In genomic region chr3:55025502-55025901, GRCm38 (mm10) we compare ENCODE assay signal across 32 mouse cellular contexts. TPM values are rescaled to one million over a fixed set of nuclear protein-coding genes. Genes with fewer than 3 reads are reported as not detected.
DNase-seq lines count a peak whose midpoint lies in the region; ATAC-seq and TF ChIP-seq lines count a peak whose summit lies in the region.
"Had no signal": no experiment of that assay in that cellular context is flagged by ENCODE, and none has a peak within 500 bp of the region (broad histone marks: within the 10 kb centered on the region; RNA-seq: fewer than 3 reads in every experiment).

No protein-coding gene starts in this region.

- no peaks in the 10 kb centered on the region for H3K27me3 ChIP-seq in forebrain, postnatal 0 days (ENCODE audit: insufficient read depth, low read length)
- no peaks in the 10 kb centered on the region for H3K27me3 ChIP-seq in forebrain, embryonic 16.5 days (replicated peaks; ENCODE audit: control insufficient read depth, insufficient read depth, low read length)
- no peaks in the 10 kb centered on the region for H3K27me3 ChIP-seq in hindbrain, postnatal 0 days (ENCODE audit: insufficient read depth, low read length)
- no peaks in the 10 kb centered on the region for H3K27me3 ChIP-seq in hindbrain, embryonic 11.5 days (ENCODE audit: control insufficient read depth, insufficient read depth, low read length)
- H3K27me3 ChIP-seq in midbrain, postnatal 0 days (ENCODE audit: insufficient read depth, low read length): no peaks in the 10 kb centered on the region
- H3K27me3 ChIP-seq in midbrain, embryonic 10.5 days (ENCODE audit: low read depth, poor library complexity, severe bottlenecking): no peaks in the 10 kb centered on the region
- H3K27me3 ChIP-seq: embryonic facial prominence, embryonic 13.5 days; embryonic facial prominence, embryonic 15.5 days; forebrain, embryonic 12.5 days; Patski had no signal

- no peak overlapping the region for H3K27ac ChIP-seq in forebrain, postnatal 0 days (ENCODE audit: low read depth, low read length)
- no peak overlapping the region for H3K27ac ChIP-seq in forebrain, embryonic 16.5 days (ENCODE audit: low read length)
- H3K27ac ChIP-seq in hindbrain, postnatal 0 days: no peak overlapping the region
- H3K27ac ChIP-seq in hindbrain, embryonic 11.5 days (ENCODE audit: low read depth, low read length): no peak overlapping the region
- no peak overlapping the region for H3K27ac ChIP-seq in layer of hippocampus, adult 2 months
- no peak overlapping the region for H3K27ac ChIP-seq in midbrain, postnatal 0 days (ENCODE audit: low read depth, low read length)
- H3K27ac ChIP-seq in midbrain, embryonic 10.5 days (replicated peaks): no peak overlapping the region
- H3K27ac ChIP-seq: embryonic facial prominence, embryonic 13.5 days; embryonic facial prominence, embryonic 15.5 days; forebrain, embryonic 10.5 days; forebrain, embryonic 12.5 days had no signal

- no peaks in the 10 kb centered on the region for H3K4me1 ChIP-seq in forebrain, postnatal 0 days (ENCODE audit: insufficient read depth)
- 0 out of 2 replicates have a peak, but pooled peaks cover 2% of the 10 kb centered on the region for H3K4me1 ChIP-seq in forebrain, embryonic 16.5 days (replicated peaks; ENCODE audit: control insufficient read depth, insufficient read depth, low read length)
- H3K4me1 ChIP-seq in hindbrain, postnatal 0 days (ENCODE audit: insufficient read depth, low read length): 0 out of 2 replicates have a peak, but pooled peaks cover 5% of the 10 kb centered on the region
- H3K4me1 ChIP-seq in hindbrain, embryonic 11.5 days (replicated peaks; ENCODE audit: control insufficient read depth, insufficient read depth, low read length): no peaks in the 10 kb centered on the region
- H3K4me1 ChIP-seq in midbrain, postnatal 0 days (ENCODE audit: insufficient read depth, low read length): no peaks in the 10 kb centered on the region; the same call in 1 of the 2 replicates
- peaks cover 5% of the 10 kb centered on the region; the same call in 1 of the 2 replicates for H3K4me1 ChIP-seq in midbrain, embryonic 10.5 days
- H3K4me1 ChIP-seq: embryonic facial prominence, embryonic 13.5 days; embryonic facial prominence, embryonic 15.5 days had no signal

- 79% methylated on average over 3 of the region's 3 CpGs for WGBS in forebrain, postnatal 0 days
- 78% methylated on average over 3 of the region's 3 CpGs for WGBS in forebrain, embryonic 16.5 days
- WGBS in hindbrain, postnatal 0 days: 83% methylated on average over 3 of the region's 3 CpGs
- 87% methylated on average over 3 of the region's 3 CpGs for WGBS in hindbrain, embryonic 11.5 days
- 82% methylated on average over 3 of the region's 3 CpGs for WGBS in midbrain, postnatal 0 days
- WGBS in midbrain, embryonic 10.5 days: 80% methylated on average over 3 of the region's 3 CpGs

- H3K9ac ChIP-seq in forebrain, postnatal 0 days: no peak overlapping the region
- no peak overlapping the region for H3K9ac ChIP-seq in forebrain, embryonic 16.5 days (replicated peaks; ENCODE audit: low read depth, low read length)
- H3K9ac ChIP-seq in hindbrain, postnatal 0 days (replicated peaks; ENCODE audit: low read length): no peak overlapping the region
- no peak overlapping the region for H3K9ac ChIP-seq in hindbrain, embryonic 11.5 days (ENCODE audit: low read depth, low read length)
- no peak overlapping the region for H3K9ac ChIP-seq in midbrain, postnatal 0 days (replicated peaks; ENCODE audit: low read length, poor library complexity, severe bottlenecking)
- H3K9ac ChIP-seq: embryonic facial prominence, embryonic 13.5 days; embryonic facial prominence, embryonic 15.5 days; forebrain, embryonic 12.5 days had no signal

- no peak overlapping the region for H3K4me2 ChIP-seq in forebrain, postnatal 0 days (ENCODE audit: low read depth)
- no peak overlapping the region for H3K4me2 ChIP-seq in forebrain, embryonic 16.5 days (ENCODE audit: low read length)
- H3K4me2 ChIP-seq in hindbrain, postnatal 0 days (ENCODE audit: low read depth, low read length): no peak overlapping the region
- no peak overlapping the region for H3K4me2 ChIP-seq in hindbrain, embryonic 11.5 days (replicated peaks; ENCODE audit: low read depth, low read length)
- H3K4me2 ChIP-seq in midbrain, postnatal 0 days (ENCODE audit: low read depth, low read length, poor library complexity, severe bottlenecking): no peak overlapping the region
- H3K4me2 ChIP-seq: embryonic facial prominence, embryonic 13.5 days; embryonic facial prominence, embryonic 15.5 days; forebrain, embryonic 12.5 days had no signal

- DNase-seq in forebrain, postnatal 0 days: no peak
- peak; percentile 37 for DNase-seq in hindbrain, postnatal 0 days (ENCODE audit: low spot score)
- DNase-seq in hindbrain, embryonic 11.5 days (ENCODE audit: low spot score): no peak
- DNase-seq in layer of hippocampus, adult 2 months (ENCODE audit: low spot score in 2 of 2): no peak
- no peak for DNase-seq in layer of hippocampus, adult 9-10 months (ENCODE audit: low spot score)
- no peak for DNase-seq in midbrain, postnatal 0 days (ENCODE audit: low spot score)
- DNase-seq in midbrain, embryonic 10.5 days (ENCODE audit: low spot score): no peak
- DNase-seq: adrenal gland, adult 8-10 months; adrenal gland, postnatal 14 days; adrenal gland, postnatal 36 days; B cell, adult 2 months; cerebellum, adult 11 months; cerebellum, adult 18-20 months; cerebellum, adult 8-10 months; cerebellum, adult 9-11 months; cerebellum, postnatal 14 days; cerebellum, postnatal 36 days; embryo, embryonic 11 days had no signal

- TF ChIP-seq CTCF in forebrain, postnatal 0 days (IDR thresholded peaks at IDR 0.05; ENCODE audit: low read depth): peak; percentile 31
- TF ChIP-seq CTCF in hindbrain, postnatal 0 days (IDR thresholded peaks at IDR 0.05; ENCODE audit: low read depth): no peak
- TF ChIP-seq CTCF in layer of hippocampus, adult 2 months (conservative IDR thresholded peaks at IDR 0.05): peak; percentile 61
- peak; percentile 52 for TF ChIP-seq CTCF in midbrain, postnatal 0 days (IDR thresholded peaks at IDR 0.05)

- no peaks in the 10 kb centered on the region for H3K36me3 ChIP-seq in forebrain, postnatal 0 days (ENCODE audit: insufficient read depth)
- no peaks in the 10 kb centered on the region for H3K36me3 ChIP-seq in forebrain, embryonic 16.5 days (ENCODE audit: control insufficient read depth, insufficient read depth)
- no peaks in the 10 kb centered on the region for H3K36me3 ChIP-seq in hindbrain, postnatal 0 days (ENCODE audit: insufficient read depth, low read length)
- H3K36me3 ChIP-seq in hindbrain, embryonic 11.5 days (ENCODE audit: control insufficient read depth, insufficient read depth, low read length): no peaks in the 10 kb centered on the region
- H3K36me3 ChIP-seq in midbrain, postnatal 0 days (ENCODE audit: insufficient read depth, low read length): no peaks in the 10 kb centered on the region
- H3K36me3 ChIP-seq in midbrain, embryonic 10.5 days: no peaks in the 10 kb centered on the region
- H3K36me3 ChIP-seq: embryonic facial prominence, embryonic 13.5 days; embryonic facial prominence, embryonic 15.5 days; forebrain, embryonic 10.5 days; forebrain, embryonic 12.5 days; G1E had no signal

- no peak for ATAC-seq in forebrain, postnatal 0 days
- ATAC-seq in forebrain, embryonic 16.5 days: no peak
- no peak for ATAC-seq in hindbrain, postnatal 0 days
- no peak for ATAC-seq in hindbrain, embryonic 11.5 days (ENCODE audit: low FRiP score)
- no peak for ATAC-seq in midbrain, postnatal 0 days (ENCODE audit: low FRiP score)
- ATAC-seq: activated CD4-positive, CD25-positive, alpha-beta regulatory T cell, adult 4 months; CD4-positive, CD25-positive, alpha-beta regulatory T cell, adult 4 months; forebrain, embryonic 14.5 days; Patski had no signal

- no peak overlapping the region for H3K4me3 ChIP-seq in forebrain, postnatal 0 days (ENCODE audit: low read depth, low read length)
- no peak overlapping the region for H3K4me3 ChIP-seq in forebrain, embryonic 16.5 days (replicated peaks; ENCODE audit: low read length)
- H3K4me3 ChIP-seq in hindbrain, postnatal 0 days (ENCODE audit: low read length): no peak overlapping the region
- H3K4me3 ChIP-seq in hindbrain, embryonic 11.5 days (ENCODE audit: low read depth, low read length): no peak overlapping the region
- H3K4me3 ChIP-seq in layer of hippocampus, adult 2 months: no peak overlapping the region
- no peak overlapping the region for H3K4me3 ChIP-seq in midbrain, postnatal 0 days (ENCODE audit: low read depth, low read length)
- no peak overlapping the region for H3K4me3 ChIP-seq in midbrain, embryonic 10.5 days
- H3K4me3 ChIP-seq: embryonic facial prominence, embryonic 13.5 days; embryonic facial prominence, embryonic 15.5 days; erythroblast, embryonic 14.5 days; forebrain, embryonic 10.5 days; forebrain, embryonic 12.5 days had no signal

- 0 out of 2 replicates have a peak, but pooled peaks cover 4% of the 10 kb centered on the region for H3K9me3 ChIP-seq in forebrain, postnatal 0 days (ENCODE audit: low read length)
- no peaks in the 10 kb centered on the region for H3K9me3 ChIP-seq in forebrain, embryonic 16.5 days (ENCODE audit: control insufficient read depth, low read length)
- no peaks in the 10 kb centered on the region for H3K9me3 ChIP-seq in hindbrain, postnatal 0 days (ENCODE audit: low read length)
- H3K9me3 ChIP-seq in hindbrain, embryonic 11.5 days (ENCODE audit: control insufficient read depth, low read length): no peaks in the 10 kb centered on the region
- H3K9me3 ChIP-seq in midbrain, postnatal 0 days (ENCODE audit: low read length): no peaks in the 10 kb centered on the region
- H3K9me3 ChIP-seq in midbrain, embryonic 10.5 days (replicated peaks): 0 out of 2 replicates have a peak, but pooled peaks cover 8% of the 10 kb centered on the region
- H3K9me3 ChIP-seq: embryonic facial prominence, embryonic 13.5 days; forebrain, embryonic 12.5 days; G1E had no signal

RNA-seq across cellular contexts. Expression of gene Ccna1, which starts 29.8 kb away (rescaled TPM):
- 2.2 and 3.1 TPM in 2 replicates for total RNA-seq in forebrain, postnatal 0 days (2014; rRNA removed)
- 4.3 and 5.6 TPM in 2 replicates for polyA plus RNA-seq in forebrain, postnatal 0 days (2015; fragmentation: Nextera tagmentation; extraction: Ambion mirVana)
- 2.1 and 2.3 TPM in 2 replicates for polyA plus RNA-seq in forebrain, embryonic 16.5 days (2015; fragmentation: Nextera tagmentation; extraction: Ambion mirVana)
- total RNA-seq in hindbrain, postnatal 0 days (2014; rRNA removed): 0.68 and 1.3 TPM in 2 replicates
- polyA plus RNA-seq in hindbrain, postnatal 0 days (2015; fragmentation: Nextera tagmentation; extraction: Ambion mirVana): 2.0 and 4.2 TPM in 2 replicates
- 1.6 and 3.7 TPM in 2 replicates for polyA plus RNA-seq in hindbrain, embryonic 11.5 days (2014; fragmentation: Nextera tagmentation; extraction: Ambion mirVana)
- total RNA-seq in layer of hippocampus, adult 2 months (2021): 1 to 10 TPM; 2.4 to 2.5 TPM
- total RNA-seq in midbrain, postnatal 0 days (2014; rRNA removed): 1.2 and 3.6 TPM in 2 replicates
- 2.6 and 2.9 TPM in 2 replicates for polyA plus RNA-seq in midbrain, postnatal 0 days (2015; fragmentation: Nextera tagmentation; extraction: Ambion mirVana)
- 1.7 and 3.1 TPM in 2 replicates for polyA plus RNA-seq in midbrain, embryonic 10.5 days (2016; fragmentation: Nextera tagmentation; extraction: Ambion mirVana)
- total RNA-seq: adrenal gland, adult 18-20 months; adrenal gland, adult 8-10 months; adrenal gland, postnatal 36 days; CH12.LX; common myeloid progenitor, adult 5-6 weeks; G1E had no signal
- polyA plus RNA-seq: activated CD4-positive, CD25-positive, alpha-beta regulatory T cell, adult 4 months; CD4-positive, CD25-positive, alpha-beta regulatory T cell, adult 4 months; erythroblast, embryonic 14.5 days; G1E had no signal
